Comparison of ENCODE assay signal across 13 mouse cellular contexts in genomic region chr15:80915850-80916249, GRCm38 (mm10). TPM values are rescaled to one million over a fixed set of nuclear protein-coding genes. Genes with fewer than 3 reads are reported as not detected.
A peak's percentile ranks its signal among the peaks of the same experiment; 100 is the strongest.
DNase-seq lines count a peak whose midpoint lies in the region; ATAC-seq and TF ChIP-seq lines count a peak whose summit lies in the region.
"Had no signal": no experiment of that assay in that cellular context is flagged by ENCODE, and none has a peak within 500 bp of the region (broad histone marks: within the 10 kb centered on the region; RNA-seq: fewer than 3 reads in every experiment).

No protein-coding gene starts in this region.

- no peak overlapping the region for H3K9ac ChIP-seq in heart, postnatal 0 days (replicated peaks; ENCODE audit: low read depth, low read length)
- no peak overlapping the region for H3K9ac ChIP-seq in heart, adult 2 months (ENCODE audit: low read depth, low read length)
- H3K9ac ChIP-seq in midbrain, embryonic 13.5 days (replicated peaks), result no peak overlapping the region
- H3K9ac ChIP-seq: embryonic facial prominence, embryonic 15.5 days; hindbrain, embryonic 14.5 days; limb, embryonic 13.5 days had no signal

- peaks cover 14% of the 10 kb centered on the region for H3K4me1 ChIP-seq in heart, postnatal 0 days (ENCODE audit: control insufficient read depth, insufficient read depth)
- H3K4me1 ChIP-seq in heart, adult 2 months (ENCODE audit: control insufficient read depth, insufficient read depth, low read length), result no peaks in the 10 kb centered on the region; the same call in 1 of the 2 replicates
- H3K4me1 ChIP-seq in midbrain, embryonic 13.5 days (replicated peaks), result no peaks in the 10 kb centered on the region
- H3K4me1 ChIP-seq: embryonic facial prominence, embryonic 15.5 days; limb, embryonic 13.5 days had no signal

- H3K4me2 ChIP-seq in heart, postnatal 0 days (ENCODE audit: low read depth, low read length), result no peak overlapping the region
- no peak overlapping the region for H3K4me2 ChIP-seq in midbrain, embryonic 13.5 days (replicated peaks)
- H3K4me2 ChIP-seq: embryonic facial prominence, embryonic 15.5 days; hindbrain, embryonic 14.5 days; limb, embryonic 13.5 days had no signal

- intact Hi-C loops in heart, adult 2 months (cut with DNase I), result no loop called here

- H3K36me3 ChIP-seq in heart, postnatal 0 days (replicated peaks; ENCODE audit: control insufficient read depth, insufficient read depth, low read length), result peaks cover 89% of the 10 kb centered on the region
- H3K36me3 ChIP-seq in heart, adult 2 months (ENCODE audit: control insufficient read depth, insufficient read depth, low read length), result peaks cover 15% of the 10 kb centered on the region
- H3K36me3 ChIP-seq in midbrain, embryonic 13.5 days, result peaks cover 90% of the 10 kb centered on the region

- no peak for TF ChIP-seq CTCF in heart, postnatal 0 days (IDR thresholded peaks at IDR 0.05; ENCODE audit: low read depth)
- TF ChIP-seq CTCF in heart, adult 2 months (IDR thresholded peaks at IDR 0.05), result no peak

- no peak for TF ChIP-seq POLR2A in heart, adult 2 months (IDR thresholded peaks at IDR 0.05; ENCODE audit: insufficient read depth, low read depth, low read length)

- H3K27me3 ChIP-seq in heart, postnatal 0 days (ENCODE audit: control insufficient read depth, insufficient read depth, low read length), result no peaks in the 10 kb centered on the region
- H3K27me3 ChIP-seq in heart, adult 2 months (ENCODE audit: control insufficient read depth, insufficient read depth, low read length), result no peaks in the 10 kb centered on the region
- no peaks in the 10 kb centered on the region for H3K27me3 ChIP-seq in midbrain, embryonic 13.5 days
- H3K27me3 ChIP-seq: embryonic facial prominence, embryonic 15.5 days; limb, embryonic 13.5 days had no signal

- 45% methylated on average over 2 of the region's 2 CpGs for WGBS in heart, postnatal 0 days
- WGBS in heart, adult 2 months, result 64% methylated on average over 2 of the region's 2 CpGs
- 80% methylated on average over 2 of the region's 2 CpGs for WGBS in midbrain, embryonic 13.5 days

- DNase-seq in heart, postnatal 0 days (ENCODE audit: low spot score), result no peak
- no peak for DNase-seq in heart, adult 2 months
- DNase-seq in NIH3T3 (ENCODE audit: low read depth), result peak; percentile 65
- peak; percentile 37 for DNase-seq in adrenal gland, postnatal 14 days
- DNase-seq in kidney, postnatal 4 days, result peak; percentile 21 to 32
- DNase-seq in frontal cortex, adult 2 months (ENCODE audit: extremely low spot score in 1 of 2, low spot score in 1 of 2), result no peak
- DNase-seq: thymus, postnatal 25 days had no signal

- no peaks in the 10 kb centered on the region for H3K9me3 ChIP-seq in heart, postnatal 0 days (replicated peaks; ENCODE audit: control insufficient read depth, low read length)
- no peaks in the 10 kb centered on the region for H3K9me3 ChIP-seq in midbrain, embryonic 13.5 days
- H3K9me3 ChIP-seq: embryonic facial prominence, embryonic 15.5 days; G1E; limb, embryonic 13.5 days had no signal

- H3K27ac ChIP-seq in heart, postnatal 0 days (ENCODE audit: low read depth), result peak overlapping the region; percentile 52
- H3K27ac ChIP-seq in heart, adult 2 months, result no peak overlapping the region
- no peak overlapping the region for H3K27ac ChIP-seq in midbrain, embryonic 13.5 days
- H3K27ac ChIP-seq: embryonic facial prominence, embryonic 15.5 days; hindbrain, embryonic 14.5 days; limb, embryonic 13.5 days had no signal

- no peaks in the 10 kb centered on the region for H3K79me2 ChIP-seq in heart, adult 2 months (replicated peaks; ENCODE audit: control insufficient read depth, insufficient read depth, low read length)

- no peak overlapping the region for H3K4me3 ChIP-seq in heart, postnatal 0 days (ENCODE audit: low read depth, low read length)
- H3K4me3 ChIP-seq in heart, adult 2 months, result no peak overlapping the region
- H3K4me3 ChIP-seq in midbrain, embryonic 13.5 days (replicated peaks), result no peak overlapping the region
- H3K4me3 ChIP-seq: embryonic facial prominence, embryonic 15.5 days; limb, embryonic 13.5 days had no signal

- no peak for ATAC-seq in heart, postnatal 0 days (ENCODE audit: insufficient read depth, low read depth)
- ATAC-seq in erythroid progenitor cell, adult 5-6 weeks (replicated peaks; ENCODE audit: low FRiP score, poor library complexity, severe bottlenecking), result no peak
- ATAC-seq in midbrain, embryonic 13.5 days, result no peak

- no peak for TF ChIP-seq EP300 in heart, postnatal 0 days (IDR thresholded peaks at IDR 0.05; ENCODE audit: low read depth)
- no peak for TF ChIP-seq EP300 in heart, adult 2 months (IDR thresholded peaks at IDR 0.05; ENCODE audit: insufficient read depth, low read depth, low read length)

RNA-seq across cellular contexts. Expression of gene Adsl, which starts 32.4 kb away (rescaled TPM):
- total RNA-seq in heart, postnatal 0 days (2014; rRNA removed; ENCODE audit: low replicate concordance), result 148 and 149 TPM in 2 replicates
- polyA plus RNA-seq in heart, postnatal 0 days (2015; fragmentation: Nextera tagmentation; extraction: Ambion mirVana), result 156 and 159 TPM in 2 replicates
- total RNA-seq in heart, adult 2 months (2021), result 10 to 100 TPM; 75.7 to 79.2 TPM
- polyA plus RNA-seq in heart, adult 2 months (2012; rRNA removed), result 92.2 and 110 TPM in 2 replicates
- total RNA-seq in adrenal gland, postnatal 14 days (2021), result 47.7 and 50.5 TPM in 2 replicates
- 6.3 and 13.7 TPM in 2 replicates for total RNA-seq in erythroid progenitor cell, adult 5-6 weeks (2015; ENCODE audit: low replicate concordance)
- 21.4 and 26.6 TPM in 2 replicates for total RNA-seq in erythroid progenitor cell, adult 5-6 weeks (2017; ENCODE audit: low replicate concordance)
- polyA plus RNA-seq in frontal cortex, adult 2 months (2012; rRNA removed), result 60.8 and 62.6 TPM in 2 replicates
- 101 TPM in 2 replicates for polyA plus RNA-seq in midbrain, embryonic 13.5 days (2015; fragmentation: Nextera tagmentation; extraction: Ambion mirVana)

Comparison
In these comparisons a context has a peak if more than half of its experiments do, and no peak if none do; other contexts are left out.
1. DNase-seq: peak in NIH3T3 (single experiment), adrenal gland, postnatal 14 days (single experiment) and kidney, postnatal 4 days (2 of 2); none in heart, postnatal 0 days (single experiment), heart, adult 2 months (0 of 2) and frontal cortex, adult 2 months (0 of 2).